Mouse (Mus musculus) limb, embryonic 15.5 days (tissue): Measurements from ENCODE around the gene Marcksl1. TPM values are rescaled to one million over a fixed set of nuclear protein-coding genes. Genes with fewer than 3 reads are reported as not detected.

Experiments used
- microRNA-seq: library from miRNA; unstranded; fragments of <30 nt; microRNA quantifications from one replicate; pipeline ENCODE4, GENCODE M21; 2016
- polyA plus RNA-seq: library from polyadenylated mRNA; unstranded; fragments of >200 nt; fragmentation: Nextera tagmentation; extraction: Ambion mirVana; gene quantifications from 2 replicates; pipeline ENCODE4 v1.2.1, GENCODE M21; 2015

Marcksl1 gene
- polyA plus RNA-seq, 1 experiment from 2014 or later = 538 TPM

Small RNA genes lying within 50 kb of the gene (microRNA-seq; reads per million reads assigned to microRNA genes)
- not detected for gene Mir8119

Other genes starting within 250 kb of the Marcksl1 start
- gene Sync, start 226.0 kb upstream of the Marcksl1 start, polyA plus RNA-seq = 5.0 and 9.6 TPM in 2 replicates
- gene Rbbp4, start 178.2 kb upstream of the Marcksl1 start, polyA plus RNA-seq = 326 and 338 TPM in 2 replicates
- gene Zbtb8os, start 177.9 kb upstream of the Marcksl1 start, polyA plus RNA-seq = 39.1 and 47.0 TPM in 2 replicates
- 15.8 and 16.4 TPM in 2 replicates for gene Zbtb8a, start 135.5 kb upstream of the Marcksl1 start, polyA plus RNA-seq
- gene Zbtb8b, start 72.7 kb upstream of the Marcksl1 start, polyA plus RNA-seq = 0.86 and 1.00 TPM in 2 replicates
- gene Bsdc1, start 52.0 kb upstream of the Marcksl1 start, polyA plus RNA-seq = 30.2 and 30.8 TPM in 2 replicates
- gene Tssk3, start 22.6 kb upstream of the Marcksl1 start, polyA plus RNA-seq = not detected in 2 replicates
- not detected in 2 replicates for gene Fam229a, start 22.4 kb upstream of the Marcksl1 start, polyA plus RNA-seq
- gene Hdac1, start 29.1 kb downstream of the Marcksl1 start, polyA plus RNA-seq = 196 and 204 TPM in 2 replicates
- gene Lck, start 60.1 kb downstream of the Marcksl1 start, polyA plus RNA-seq = 5.8 and 6.3 TPM in 2 replicates
- gene Fam167b, start 65.0 kb downstream of the Marcksl1 start, polyA plus RNA-seq = 6.9 and 7.0 TPM in 2 replicates
- 275 and 278 TPM in 2 replicates for gene Eif3i, start 87.1 kb downstream of the Marcksl1 start, polyA plus RNA-seq
- gene Tmem234, start 87.1 kb downstream of the Marcksl1 start, polyA plus RNA-seq = 192 and 199 TPM in 2 replicates
- gene Dcdc2b, start 100.7 kb downstream of the Marcksl1 start, polyA plus RNA-seq = 2.4 TPM in 2 replicates
- gene Iqcc, start 105.5 kb downstream of the Marcksl1 start, polyA plus RNA-seq = 28.2 and 29.6 TPM in 2 replicates
- 50.8 and 50.9 TPM in 2 replicates for gene Ccdc28b, start 110.4 kb downstream of the Marcksl1 start, polyA plus RNA-seq
- 84.9 and 92.7 TPM in 2 replicates for gene Txlna, start 127.5 kb downstream of the Marcksl1 start, polyA plus RNA-seq
- gene Kpna6, start 159.2 kb downstream of the Marcksl1 start, polyA plus RNA-seq = 15.3 TPM in 2 replicates
- 12.9 and 15.9 TPM in 2 replicates for gene Tmem39b, start 183.3 kb downstream of the Marcksl1 start, polyA plus RNA-seq
- 79.2 and 95.9 TPM in 2 replicates for gene Khdrbs1, start 228.7 kb downstream of the Marcksl1 start, polyA plus RNA-seq